Mouse (Mus musculus) hindbrain, embryonic 16.5 days (tissue): ENCODE results near the gene Glt8d1. TPM values are rescaled to one million over a fixed set of nuclear protein-coding genes. Genes with fewer than 3 reads are reported as not detected.

ENCODE experiments used
- ATAC-seq: fragments of 200-750 bp; cut with Nextera tagmentation; 2 replicates; pipeline ENCODE4 v1.8.0; 2017; ENCODE audit warnings: moderate TSS enrichment, moderate library complexity
- H3K27ac ChIP-seq: fragments of 300-500 bp; sonication (generic); 2 replicates; pipeline ENCODE4 v1.5.1; 2014; ENCODE audit warnings: low read depth, mild to moderate bottlenecking, control low read depth, low read length, moderate library complexity
- H3K27me3 ChIP-seq: fragments of 300-500 bp; sonication (generic); replicated peaks from 2 replicates; pipeline ENCODE4 v1.6.1; 2014; ENCODE audit warnings: low read length; ENCODE audit not compliant: control insufficient read depth, insufficient read depth
- H3K36me3 ChIP-seq: fragments of 300-500 bp; sonication (generic); 2 replicates; pipeline ENCODE4 v1.6.1; 2014; ENCODE audit warnings: mild to moderate bottlenecking, low read length, moderate library complexity, mixed read lengths; ENCODE audit not compliant: control insufficient read depth, insufficient read depth
- H3K4me1 ChIP-seq: fragments of 300-500 bp; sonication (generic); 2 replicates; pipeline ENCODE4 v1.6.1; 2014; ENCODE audit warnings: low read depth, low read length; ENCODE audit not compliant: control insufficient read depth, insufficient read depth
- H3K4me2 ChIP-seq: fragments of 300-500 bp; sonication (generic); 2 replicates; pipeline ENCODE4 v1.6.1; 2014; ENCODE audit warnings: mild to moderate bottlenecking, low read length, control low read depth, moderate library complexity
- H3K4me3 ChIP-seq: fragments of 300-500 bp; sonication (generic); 2 replicates; pipeline ENCODE4 v1.5.1; 2014; ENCODE audit warnings: mild to moderate bottlenecking, low read length, control low read depth, moderate library complexity
- H3K9ac ChIP-seq: fragments of 300-500 bp; sonication (generic); 2 replicates; pipeline ENCODE4 v1.6.1; 2014; ENCODE audit warnings: low read depth, mild to moderate bottlenecking, control low read depth, low read length, moderate library complexity
- H3K9me3 ChIP-seq: fragments of 300-500 bp; sonication (generic); 2 replicates; pipeline ENCODE4 v1.6.1; 2014; ENCODE audit warnings: mild to moderate bottlenecking, low read length, moderate library complexity; ENCODE audit not compliant: control insufficient read depth
- WGBS: fragments of 180-500 bp; shearing (Covaris S2); extraction: QIAGEN DNeasy Blood & Tissue Kit; methylation state at CpG from one replicate; pipeline ENCODE4 v1.1.7; 2014; 5-methylcytosine and 5-hydroxymethylcytosine counted together
- polyA plus RNA-seq: library from polyadenylated mRNA; unstranded; fragments of >200 nt; fragmentation: Nextera tagmentation; extraction: Ambion mirVana; gene quantifications from 2 replicates; pipeline ENCODE4 v1.2.1, GENCODE M21; 2015

Gene Glt8d1
- polyA plus RNA-seq, 1 experiment from 2014 or later: 55.7 TPM

DNA sequence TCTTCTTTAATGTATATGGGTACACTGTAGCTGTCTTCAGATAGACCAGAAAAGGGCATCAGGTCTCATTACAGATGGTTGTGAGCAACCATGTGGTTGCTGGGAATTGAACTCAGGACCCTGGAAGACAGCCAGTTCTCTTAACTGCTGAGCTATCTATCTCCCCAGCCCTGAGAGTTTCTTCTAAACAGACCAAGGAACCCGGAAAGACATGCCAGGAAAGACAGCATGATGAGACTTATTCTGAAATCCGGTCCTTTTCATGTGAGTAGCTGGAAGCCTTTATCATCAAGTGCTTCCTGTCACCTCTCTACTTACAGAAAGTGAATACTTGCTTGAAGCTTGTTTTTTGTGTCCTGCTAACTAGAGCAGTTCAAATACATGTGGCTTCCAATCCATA lies 3.3 kb downstream of the Glt8d1 start:
- Histone ChIP-seq H3K4me3 (no peak overlapping the region), H3K9ac (no peak overlapping the region), H3K36me3 (peaks cover 11% of the 10 kb centered on the region), H3K27me3 (no peaks in the 10 kb centered on the region), H3K27ac (no peak overlapping the region), H3K9me3 (no peaks in the 10 kb centered on the region), H3K4me2 (no peak overlapping the region), H3K4me1 (peaks cover 15% of the 10 kb centered on the region)
- no peak for ATAC-seq
- 92% methylated on average over 2 of the region's 2 CpGs for WGBS

DNA sequence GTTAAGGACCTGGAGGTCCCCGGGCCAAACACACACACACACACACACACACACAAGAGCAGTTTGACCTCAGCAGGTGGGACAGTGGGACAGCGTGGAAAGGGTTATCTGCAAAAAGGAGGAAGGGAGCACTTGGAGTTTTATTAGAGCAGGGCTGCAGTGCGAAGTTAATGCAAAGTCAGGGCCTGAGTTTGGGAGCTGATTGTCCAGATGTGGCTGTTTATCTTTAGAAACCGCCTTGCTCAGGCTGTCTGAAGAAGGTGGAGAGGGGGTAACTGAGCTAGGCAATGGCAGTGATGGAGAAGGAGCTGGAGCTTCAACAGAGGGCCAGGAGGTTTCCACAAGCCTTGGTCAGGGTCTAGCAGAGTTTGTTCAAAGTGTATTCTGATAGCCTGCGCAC lies 5.6 kb downstream of the Glt8d1 start:
- no peak overlapping the region for H3K4me2 ChIP-seq
- H3K27me3 ChIP-seq: no peaks in the 10 kb centered on the region
- no peaks in the 10 kb centered on the region for H3K9me3 ChIP-seq
- H3K27ac ChIP-seq: no peak overlapping the region
- WGBS: 89% methylated on average over 5 of the region's 5 CpGs
- H3K36me3 ChIP-seq: peaks cover 30% of the 10 kb centered on the region
- no peak for ATAC-seq
- H3K4me3 ChIP-seq: no peak overlapping the region
- H3K4me1 ChIP-seq: peaks cover 8% of the 10 kb centered on the region
- no peak overlapping the region for H3K9ac ChIP-seq

DNA sequence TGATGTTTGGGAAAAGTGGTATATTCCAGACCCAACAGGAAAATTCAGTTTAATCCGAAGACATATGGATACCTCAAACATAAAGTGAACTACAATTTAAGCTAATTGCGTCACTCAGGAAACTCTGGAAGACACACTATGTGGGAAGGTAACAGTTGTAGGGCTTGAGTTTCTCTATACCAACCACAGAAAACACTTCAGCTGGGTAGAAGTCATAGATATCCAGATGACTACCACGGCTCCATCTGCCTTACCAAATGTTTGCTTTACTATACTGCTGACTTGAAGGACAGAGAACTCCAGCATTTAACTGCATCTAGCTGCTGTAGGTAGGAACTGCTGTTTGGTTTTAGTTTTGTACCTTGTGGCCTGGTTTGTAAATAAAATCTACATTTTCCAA lies 10.4 kb downstream of the Glt8d1 start:
- H3K9ac ChIP-seq: no peak overlapping the region
- WGBS: 94% methylated on average over 3 of the region's 3 CpGs

DNA sequence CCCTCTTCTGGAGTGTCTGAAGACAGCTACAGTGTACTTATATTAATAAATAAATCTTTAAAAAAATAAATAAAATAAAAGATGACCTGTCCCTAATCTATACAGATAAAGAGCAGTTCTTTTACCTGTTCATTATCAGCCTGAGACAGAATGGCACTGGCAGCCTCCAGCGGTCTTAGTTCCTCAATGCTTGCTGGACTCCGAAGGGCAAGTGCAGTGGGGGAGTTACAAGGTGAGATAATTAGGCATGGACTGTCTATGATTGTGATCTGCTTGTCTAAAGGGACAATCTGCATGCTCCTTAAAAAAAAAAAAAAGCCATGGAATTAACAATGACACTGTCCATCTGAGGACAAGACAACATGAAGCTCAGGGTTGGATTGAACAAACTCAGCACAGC lies 12.7 kb downstream of the Glt8d1 start:
- 93% methylated on average over 2 of the region's 2 CpGs for WGBS
- Histone ChIP-seq H3K9me3 (no peaks in the 10 kb centered on the region), H3K4me1 (peaks cover 8% of the 10 kb centered on the region)

More for the DNA sequence above, 10.4 kb downstream of the Glt8d1 start:
- H3K4me2 ChIP-seq: no peak overlapping the region
- no peaks in the 10 kb centered on the region for H3K4me1 ChIP-seq
- H3K9me3 ChIP-seq: no peaks in the 10 kb centered on the region
- no peaks in the 10 kb centered on the region for H3K27me3 ChIP-seq
- no peak overlapping the region for H3K4me3 ChIP-seq
- H3K27ac ChIP-seq: no peak overlapping the region
- no peak for ATAC-seq
- peaks cover 62% of the 10 kb centered on the region for H3K36me3 ChIP-seq

DNA sequence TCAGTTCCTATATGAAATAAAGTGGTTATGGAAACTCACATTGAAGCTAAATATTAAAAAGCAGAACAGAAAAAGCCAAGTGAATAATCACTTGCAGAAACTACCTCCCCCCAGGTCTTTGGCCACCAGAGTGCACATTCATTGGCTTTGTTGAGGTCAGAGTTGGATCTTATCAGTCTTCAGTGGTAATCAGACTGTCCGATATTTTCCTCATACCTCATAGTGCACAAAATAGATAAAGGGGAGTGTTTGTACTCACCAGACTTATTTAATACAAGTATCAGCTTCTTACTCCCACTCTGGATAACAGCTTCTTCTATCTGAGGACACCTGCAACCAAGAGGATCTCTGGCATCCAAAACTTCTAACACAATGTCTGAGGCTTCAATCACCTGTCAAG lies 14.9 kb downstream of the Glt8d1 start:
- Histone ChIP-seq H3K4me1 (peaks cover 18% of the 10 kb centered on the region), H3K4me2 (no peak overlapping the region), H3K27me3 (no peaks in the 10 kb centered on the region), H3K9ac (no peak overlapping the region), H3K36me3 (peaks cover 42% of the 10 kb centered on the region), H3K27ac (no peak overlapping the region), H3K9me3 (no peaks in the 10 kb centered on the region), H3K4me3 (no peak overlapping the region)
- no peak for ATAC-seq
- WGBS: 91% methylated on average over 1 of the region's 1 CpGs

More for the DNA sequence above, 12.7 kb downstream of the Glt8d1 start:
- no peaks in the 10 kb centered on the region for H3K27me3 ChIP-seq
- peaks cover 54% of the 10 kb centered on the region for H3K36me3 ChIP-seq
- H3K4me2 ChIP-seq: no peak overlapping the region
- no peak for ATAC-seq
- no peak overlapping the region for H3K9ac ChIP-seq
- no peak overlapping the region for H3K4me3 ChIP-seq
- H3K27ac ChIP-seq: no peak overlapping the region

DNA sequence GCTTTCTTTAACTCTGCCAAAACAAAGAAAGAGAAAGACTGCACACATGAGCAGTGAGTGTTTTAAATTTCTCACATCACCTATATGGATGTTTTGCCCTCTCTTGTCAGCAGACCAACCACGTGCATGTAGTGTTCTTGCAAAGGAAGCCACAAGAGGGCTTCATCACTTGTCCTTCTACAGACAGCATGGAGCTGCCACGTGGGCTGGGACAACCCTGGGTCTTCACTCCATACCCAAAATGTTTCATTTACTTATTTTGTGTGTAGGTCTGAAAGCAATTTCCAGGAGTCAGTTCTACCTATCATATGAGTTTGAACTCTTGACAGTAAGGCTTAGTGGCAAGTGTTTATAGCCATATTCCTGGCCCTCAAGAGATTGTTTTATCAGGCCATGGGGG lies 16.7 kb downstream of the Glt8d1 start:
- Histone ChIP-seq H3K4me2 (peak overlapping the region; percentile 87), H3K36me3 (peaks cover 26% of the 10 kb centered on the region), H3K4me1 (peaks cover 18% of the 10 kb centered on the region), H3K4me3 (peak overlapping the region; percentile 54), H3K27ac (no peak overlapping the region), H3K9ac (peak overlapping the region; percentile 97), H3K9me3 (no peaks in the 10 kb centered on the region), H3K27me3 (no peaks in the 10 kb centered on the region)
- ATAC-seq: no peak
- WGBS: 0% methylated on average over 2 of the region's 2 CpGs

DNA sequence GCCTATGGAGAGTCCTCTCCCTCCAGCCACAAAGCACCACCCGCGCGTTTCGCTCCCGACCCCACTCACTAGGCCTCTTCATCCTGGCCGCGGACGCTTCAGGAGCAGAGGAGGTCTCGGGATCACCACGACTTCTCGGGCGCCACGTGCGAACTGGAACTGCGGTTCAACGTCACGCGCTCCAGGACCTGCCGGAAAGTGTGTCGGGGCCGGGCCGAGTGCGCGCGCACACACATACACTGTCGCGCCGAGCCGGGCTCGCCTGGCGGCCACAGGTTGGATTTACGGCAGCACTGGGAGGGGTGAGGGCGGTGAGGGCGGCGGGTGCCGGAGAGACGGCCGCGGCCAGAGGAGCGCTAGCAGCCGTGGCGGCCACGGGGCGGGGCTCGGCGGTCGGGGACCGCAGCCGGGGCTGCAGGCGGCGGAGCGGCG lies 17.7 kb downstream of the Glt8d1 start, which contains the start of the genes Pbrm1 and Gnl3:
Gene Pbrm1 (plus strand): TSS at position 279 of the 432 bp plus-strand sequence.
Gene Gnl3 (minus strand): TSS at position 293 of the 432 bp plus-strand sequence.
- H3K9ac ChIP-seq: peak within 1 kb of the TSS; percentile 97
- H3K4me1 ChIP-seq: peaks cover 18% of the 10 kb centered on the region
- peak within 1 kb of the TSS; percentile 54 for H3K4me3 ChIP-seq
- no peaks in the 10 kb centered on the region for H3K27me3 ChIP-seq
- peak; percentile 97 for ATAC-seq
- H3K27ac ChIP-seq: peak within 1 kb of the TSS; percentile 99
- peak within 1 kb of the TSS; percentile 87 for H3K4me2 ChIP-seq
- under 1% methylated on average over 45 of the region's 53 CpGs for WGBS
- no peaks in the 10 kb centered on the region for H3K9me3 ChIP-seq
- H3K36me3 ChIP-seq: peaks cover 23% of the 10 kb centered on the region

DNA sequence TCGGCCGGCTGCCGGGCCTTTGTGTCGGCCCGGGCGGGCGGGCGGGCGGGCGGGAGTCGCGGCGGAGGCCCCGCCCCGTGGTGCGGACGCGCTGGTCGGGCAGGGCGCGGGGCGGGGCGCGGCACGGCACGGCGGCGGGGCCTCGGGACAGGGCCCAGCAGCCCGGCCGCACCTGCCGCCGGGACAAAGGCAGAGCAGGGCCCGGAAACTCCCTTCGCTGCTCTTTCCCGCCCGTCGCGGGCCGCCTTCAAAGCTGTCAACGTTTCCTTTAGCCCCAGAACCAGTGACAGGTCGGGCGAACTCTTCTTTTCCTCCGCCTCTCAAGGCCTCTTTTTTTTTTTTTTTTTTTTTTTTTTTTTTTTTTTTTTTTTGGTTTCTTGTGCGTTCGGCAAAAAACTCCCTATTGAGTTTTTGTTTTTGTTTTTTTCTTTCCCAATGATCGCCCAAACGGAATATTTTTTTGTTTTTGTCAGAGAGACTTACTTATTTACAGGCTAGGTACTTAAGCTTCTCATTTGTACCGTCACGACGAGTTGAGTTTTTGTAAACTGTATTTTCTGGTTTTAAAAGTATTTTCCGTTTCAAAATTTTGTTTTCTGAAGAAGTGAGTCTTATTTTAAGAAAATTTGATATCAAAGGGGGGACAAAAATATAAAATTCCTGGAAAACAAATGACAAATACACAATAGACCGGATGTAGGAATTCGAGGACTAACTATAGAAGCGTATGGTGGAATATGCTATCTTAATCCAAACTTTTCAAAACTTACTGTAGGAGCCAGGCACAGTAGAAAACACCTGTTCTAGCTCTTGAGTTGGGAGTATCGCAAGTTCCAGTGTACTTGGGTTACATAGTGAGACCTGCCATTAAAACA lies 18.4 kb downstream of the Glt8d1 start:
- no peaks in the 10 kb centered on the region for H3K9me3 ChIP-seq
- H3K9ac ChIP-seq: peak overlapping the region; percentile 97
- peak; percentile 96 for ATAC-seq
- H3K4me2 ChIP-seq: peak overlapping the region; percentile 64
- peaks cover 18% of the 10 kb centered on the region for H3K4me1 ChIP-seq
- peaks cover 20% of the 10 kb centered on the region for H3K36me3 ChIP-seq
- 6% methylated on average over 37 of the region's 56 CpGs for WGBS
- peak overlapping the region; percentile 99 for H3K27ac ChIP-seq
- H3K4me3 ChIP-seq: peak overlapping the region; percentile 54
- no peaks in the 10 kb centered on the region for H3K27me3 ChIP-seq

DNA sequence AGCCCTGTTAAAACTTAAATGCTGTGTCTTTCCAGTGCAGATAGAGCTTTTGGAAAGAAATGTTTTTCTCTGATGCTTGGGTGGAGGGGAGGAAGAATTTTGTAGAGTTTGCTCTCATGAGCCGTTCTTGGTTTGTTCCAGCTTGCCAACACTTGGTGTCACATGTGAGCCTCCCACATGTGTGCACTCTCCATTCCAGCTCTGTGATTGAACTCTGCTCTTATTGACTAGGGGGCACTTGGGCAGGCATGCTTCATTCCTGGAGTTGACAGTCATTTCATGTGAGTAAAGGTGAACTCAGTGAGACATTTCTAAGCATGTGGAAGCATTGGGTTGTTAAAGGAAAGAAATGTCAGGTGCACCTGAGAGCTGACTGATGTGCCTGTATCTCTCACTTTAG lies 21.4 kb downstream of the Glt8d1 start:
- Histone ChIP-seq H3K4me2 (no peak overlapping the region), H3K9me3 (no peaks in the 10 kb centered on the region), H3K36me3 (peaks cover 28% of the 10 kb centered on the region), H3K27me3 (no peaks in the 10 kb centered on the region), H3K27ac (no peak overlapping the region), H3K4me3 (no peak overlapping the region), H3K4me1 (peaks cover 16% of the 10 kb centered on the region), H3K9ac (no peak overlapping the region)
- WGBS: 44% methylated on average over 1 of the region's 1 CpGs
- ATAC-seq: no peak
